Mouse (Mus musculus): ENCODE measurements around the gene Gzf1. TPM values are rescaled to one million over a fixed set of nuclear protein-coding genes. Genes with fewer than 3 reads are reported as not detected.

Gzf1 gene
- 22.4 and 23.3 TPM in 2 replicates for polyA plus RNA-seq (2014; fragmentation: Nextera tagmentation; extraction: Ambion mirVana)

GRCm38 (mm10) chr2:148680775-148681291, at the start of gene Gzf1:
Gene Gzf1, plus strand, starts transcription at chr2:148681023.
- H3K36me3 ChIP-seq (ENCODE audit: control insufficient read depth, insufficient read depth, low read length) = peaks cover 33% of the 10 kb centered on the region
- H3K9ac ChIP-seq (ENCODE audit: low read depth, low read length) = peak within 1 kb of the TSS; percentile 90
- peak within 1 kb of the TSS; percentile 91 for H3K27ac ChIP-seq (replicated peaks; ENCODE audit: low read depth, low read length)
- H3K4me1 ChIP-seq (ENCODE audit: control insufficient read depth, insufficient read depth, low read length) = peaks cover 33% of the 10 kb centered on the region
- peak; percentile 95 for ATAC-seq (ENCODE audit: low read depth)
- H3K9me3 ChIP-seq (ENCODE audit: control insufficient read depth, low read length) = no peaks in the 10 kb centered on the region
- under 1% methylated on average over 26 of the region's 39 CpGs for WGBS
- no peaks in the 10 kb centered on the region for H3K27me3 ChIP-seq (replicated peaks; ENCODE audit: control insufficient read depth, insufficient read depth, low read length)
- peak within 1 kb of the TSS; percentile 82 for H3K4me3 ChIP-seq (ENCODE audit: low read depth, low read length)
- peak; percentile 100 for DNase-seq (ENCODE audit: low spot score)
- peak within 1 kb of the TSS; percentile 66 for H3K4me2 ChIP-seq (ENCODE audit: low read depth, low read length)

- H3K27ac ChIP-seq (replicated peaks; ENCODE audit: low read depth, low read length) = no peak overlapping the region
- H3K36me3 ChIP-seq (ENCODE audit: control insufficient read depth, insufficient read depth, low read length) = no peaks in the 10 kb centered on the region
- H3K27me3 ChIP-seq (replicated peaks; ENCODE audit: control insufficient read depth, insufficient read depth, low read length) = no peaks in the 10 kb centered on the region
- H3K9ac ChIP-seq (ENCODE audit: low read depth, low read length) = no peak overlapping the region
- H3K9me3 ChIP-seq (ENCODE audit: control insufficient read depth, low read length) = no peaks in the 10 kb centered on the region
- H3K4me1 ChIP-seq (ENCODE audit: control insufficient read depth, insufficient read depth, low read length) = no peaks in the 10 kb centered on the region
- peak; percentile 14 for DNase-seq (ENCODE audit: low spot score)
- no peak for ATAC-seq (ENCODE audit: low read depth)
- no peak overlapping the region for H3K4me2 ChIP-seq (ENCODE audit: low read depth, low read length)
- WGBS = 84% methylated on average over 3 of the region's 3 CpGs
- no peak overlapping the region for H3K4me3 ChIP-seq (ENCODE audit: low read depth, low read length)
Measured at GRCm38 (mm10) chr2:148631602-148632001, 49.2 kb upstream of the Gzf1 start.

GRCm38 (mm10) chr2:148634466-148634865, 46.4 kb upstream of the Gzf1 start:
- DNase-seq (ENCODE audit: low spot score) (no peak), ATAC-seq (ENCODE audit: low read depth) (no peak)
- H3K9me3 ChIP-seq (ENCODE audit: control insufficient read depth, low read length) = no peaks in the 10 kb centered on the region
- WGBS = 84% methylated on average over 4 of the region's 4 CpGs
- no peaks in the 10 kb centered on the region for H3K27me3 ChIP-seq (replicated peaks; ENCODE audit: control insufficient read depth, insufficient read depth, low read length)
- no peaks in the 10 kb centered on the region for H3K4me1 ChIP-seq (ENCODE audit: control insufficient read depth, insufficient read depth, low read length)
- no peak overlapping the region for H3K27ac ChIP-seq (replicated peaks; ENCODE audit: low read depth, low read length)
- no peak overlapping the region for H3K4me2 ChIP-seq (ENCODE audit: low read depth, low read length)
- H3K36me3 ChIP-seq (ENCODE audit: control insufficient read depth, insufficient read depth, low read length) = no peaks in the 10 kb centered on the region
- H3K9ac ChIP-seq (ENCODE audit: low read depth, low read length) = no peak overlapping the region
- H3K4me3 ChIP-seq (ENCODE audit: low read depth, low read length) = no peak overlapping the region

GRCm38 (mm10) chr2:148642610-148643370, 38.0 kb upstream of the Gzf1 start:
- H3K4me1 ChIP-seq (ENCODE audit: control insufficient read depth, insufficient read depth, low read length) = no peaks in the 10 kb centered on the region
- H3K9me3 ChIP-seq (ENCODE audit: control insufficient read depth, low read length) = no peaks in the 10 kb centered on the region
- no peak overlapping the region for H3K4me2 ChIP-seq (ENCODE audit: low read depth, low read length)
- DNase-seq (ENCODE audit: low spot score) = peak; percentile 8
- no peak overlapping the region for H3K27ac ChIP-seq (replicated peaks; ENCODE audit: low read depth, low read length)
- no peak for ATAC-seq (ENCODE audit: low read depth)
- H3K36me3 ChIP-seq (ENCODE audit: control insufficient read depth, insufficient read depth, low read length) = no peaks in the 10 kb centered on the region
- WGBS = 27% methylated on average over 1 of the region's 1 CpGs
- no peaks in the 10 kb centered on the region for H3K27me3 ChIP-seq (replicated peaks; ENCODE audit: control insufficient read depth, insufficient read depth, low read length)
- H3K9ac ChIP-seq (ENCODE audit: low read depth, low read length) = no peak overlapping the region
- H3K4me3 ChIP-seq (ENCODE audit: low read depth, low read length) = no peak overlapping the region

GRCm38 (mm10) chr2:148644421-148645000, 36.3 kb upstream of the Gzf1 start:
- no peaks in the 10 kb centered on the region for H3K36me3 ChIP-seq (ENCODE audit: control insufficient read depth, insufficient read depth, low read length)
- no peak overlapping the region for H3K4me3 ChIP-seq (ENCODE audit: low read depth, low read length)
- no peak overlapping the region for H3K9ac ChIP-seq (ENCODE audit: low read depth, low read length)
- no peaks in the 10 kb centered on the region for H3K9me3 ChIP-seq (ENCODE audit: control insufficient read depth, low read length)
- H3K4me1 ChIP-seq (ENCODE audit: control insufficient read depth, insufficient read depth, low read length) = no peaks in the 10 kb centered on the region
- H3K27ac ChIP-seq (replicated peaks; ENCODE audit: low read depth, low read length) = no peak overlapping the region
- H3K4me2 ChIP-seq (ENCODE audit: low read depth, low read length) = no peak overlapping the region
- H3K27me3 ChIP-seq (replicated peaks; ENCODE audit: control insufficient read depth, insufficient read depth, low read length) = no peaks in the 10 kb centered on the region
- DNase-seq (ENCODE audit: low spot score) (no peak), ATAC-seq (ENCODE audit: low read depth) (no peak)
- WGBS = 81% methylated on average over 6 of the region's 6 CpGs

- Histone ChIP-seq H3K9me3 (ENCODE audit: control insufficient read depth, low read length) (no peaks in the 10 kb centered on the region), H3K27ac (replicated peaks; ENCODE audit: low read depth, low read length) (no peak overlapping the region), H3K36me3 (ENCODE audit: control insufficient read depth, insufficient read depth, low read length) (no peaks in the 10 kb centered on the region), H3K4me3 (ENCODE audit: low read depth, low read length) (no peak overlapping the region), H3K4me2 (ENCODE audit: low read depth, low read length) (no peak overlapping the region), H3K4me1 (ENCODE audit: control insufficient read depth, insufficient read depth, low read length) (no peaks in the 10 kb centered on the region), H3K27me3 (replicated peaks; ENCODE audit: control insufficient read depth, insufficient read depth, low read length) (no peaks in the 10 kb centered on the region), H3K9ac (ENCODE audit: low read depth, low read length) (no peak overlapping the region)
- ATAC-seq (ENCODE audit: low read depth) = no peak
- no peak for DNase-seq (ENCODE audit: low spot score)
- 31% methylated on average over 3 of the region's 3 CpGs for WGBS
Measured at GRCm38 (mm10) chr2:148650587-148651357, 30.1 kb upstream of the Gzf1 start.

GRCm38 (mm10) chr2:148654961-148655360, 25.9 kb upstream of the Gzf1 start:
- 4% methylated on average over 3 of the region's 3 CpGs for WGBS
- ATAC-seq (ENCODE audit: low read depth) (no peak), DNase-seq (ENCODE audit: low spot score) (peak; percentile 73)
- H3K4me2 ChIP-seq (ENCODE audit: low read depth, low read length) = no peak overlapping the region
- no peaks in the 10 kb centered on the region for H3K4me1 ChIP-seq (ENCODE audit: control insufficient read depth, insufficient read depth, low read length)
- no peak overlapping the region for H3K4me3 ChIP-seq (ENCODE audit: low read depth, low read length)
- H3K9ac ChIP-seq (ENCODE audit: low read depth, low read length) = no peak overlapping the region
- H3K9me3 ChIP-seq (ENCODE audit: control insufficient read depth, low read length) = no peaks in the 10 kb centered on the region
- no peak overlapping the region for H3K27ac ChIP-seq (replicated peaks; ENCODE audit: low read depth, low read length)
- H3K36me3 ChIP-seq (ENCODE audit: control insufficient read depth, insufficient read depth, low read length) = no peaks in the 10 kb centered on the region
- no peaks in the 10 kb centered on the region for H3K27me3 ChIP-seq (replicated peaks; ENCODE audit: control insufficient read depth, insufficient read depth, low read length)

- ATAC-seq (ENCODE audit: low read depth) (no peak), DNase-seq (ENCODE audit: low spot score) (no peak)
- WGBS = 100% methylated on average over 1 of the region's 1 CpGs
- Histone ChIP-seq H3K36me3 (ENCODE audit: control insufficient read depth, insufficient read depth, low read length) (no peaks in the 10 kb centered on the region), H3K4me1 (ENCODE audit: control insufficient read depth, insufficient read depth, low read length) (no peaks in the 10 kb centered on the region), H3K9ac (ENCODE audit: low read depth, low read length) (no peak overlapping the region), H3K4me3 (ENCODE audit: low read depth, low read length) (no peak overlapping the region), H3K27me3 (replicated peaks; ENCODE audit: control insufficient read depth, insufficient read depth, low read length) (no peaks in the 10 kb centered on the region), H3K27ac (replicated peaks; ENCODE audit: low read depth, low read length) (no peak overlapping the region), H3K9me3 (ENCODE audit: control insufficient read depth, low read length) (no peaks in the 10 kb centered on the region), H3K4me2 (ENCODE audit: low read depth, low read length) (no peak overlapping the region)
Measured at GRCm38 (mm10) chr2:148663458-148663857, 17.4 kb upstream of the Gzf1 start.
